Mouse (Mus musculus) stomach, postnatal 0 days (tissue): ENCODE data around the gene Fstl1.

ENCODE experiments used
- CTCF ChIP-seq: IDR thresholded peaks from 2 replicates; pipeline ENCODE4 v1.5.1; 2016; ENCODE audit warnings: antibody characterized with exemption, low read depth, mild to moderate bottlenecking, moderate library complexity
- EP300 ChIP-seq: optimal IDR thresholded peaks from 2 replicates; pipeline ENCODE3; 2016; ENCODE audit warnings: antibody characterized with exemption

DNA sequence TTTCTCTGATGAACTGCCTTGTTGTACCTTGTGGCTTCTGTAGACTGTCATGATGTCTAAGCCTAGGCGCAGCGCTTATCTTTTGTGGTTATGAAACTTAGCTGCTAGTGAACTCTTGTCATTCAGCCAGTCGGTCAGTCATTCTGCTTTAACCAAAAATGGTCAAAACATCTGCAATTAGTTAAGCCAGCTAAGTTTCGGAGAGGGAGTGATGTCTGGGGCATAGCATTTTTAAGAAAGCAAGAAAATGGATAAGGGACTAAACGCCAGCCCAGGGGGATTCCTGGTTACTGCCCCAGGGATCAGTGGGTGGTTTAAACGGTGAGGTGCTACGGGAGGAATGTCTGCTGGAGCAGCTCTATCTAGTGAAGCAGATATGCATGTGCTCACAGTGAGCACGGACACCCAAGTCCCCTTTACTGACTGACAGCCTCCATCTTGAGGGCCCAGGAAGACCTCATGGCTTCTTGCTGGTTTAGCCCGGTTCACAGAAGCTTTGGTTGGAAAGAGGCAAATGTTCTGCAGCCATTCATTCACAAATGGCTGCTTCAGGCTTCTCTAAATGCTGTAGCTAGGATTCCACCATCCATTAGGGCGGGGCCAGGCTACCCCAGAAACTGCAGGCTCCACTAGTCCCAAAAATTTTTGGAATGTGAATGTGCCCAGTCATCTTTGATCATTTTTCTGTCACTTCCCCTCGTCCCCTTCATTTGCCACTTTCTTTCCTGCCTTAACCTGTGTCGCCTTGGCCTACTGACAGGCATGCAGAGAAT is 13.5 kb downstream of the Fstl1 start:
- TF ChIP-seq CTCF (no peak), EP300 (no peak)
